Mouse (Mus musculus): ENCODE measurements around the gene Tmem243. TPM values are rescaled to one million over a fixed set of nuclear protein-coding genes. Genes with fewer than 3 reads are reported as not detected.
A peak's percentile ranks its signal among the peaks of the same experiment; 100 is the strongest.

The Tmem243 gene
- total and polyA plus RNA-seq, 3 experiments: 3.5 to 14.9 TPM; not detected in 1

DNA sequence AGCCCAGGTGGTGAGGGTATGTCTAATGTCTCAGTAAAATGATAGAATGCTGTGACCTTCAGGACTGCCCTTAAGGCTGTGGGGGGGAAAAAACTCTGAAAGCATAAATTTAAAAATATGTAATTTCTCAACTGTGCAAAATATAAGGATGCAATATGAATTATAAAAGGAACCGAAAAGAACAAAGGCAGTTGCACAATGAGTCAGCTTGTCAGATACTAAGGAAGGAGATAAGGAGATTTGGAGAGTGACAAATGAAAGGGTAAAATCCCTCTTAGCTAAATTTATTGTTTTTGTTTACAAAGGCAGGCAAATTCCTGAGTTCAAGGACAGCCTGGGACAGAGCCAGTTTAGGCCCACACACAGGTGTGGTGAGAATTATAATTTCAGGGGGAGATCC is 36.3 kb upstream of the Tmem243 start:
- DNase-seq (ENCODE audit: low read depth, low spot score): no peak
- Histone ChIP-seq H3K4me3 (ENCODE audit: control insufficient read depth in 1 of 2, insufficient read depth in 1 of 2, low read depth in 2 of 2, low read length in 2 of 2) (no peak overlapping the region), H3K9ac (ENCODE audit: control insufficient read depth, low read depth, low read length, poor library complexity, severe bottlenecking) (no peak overlapping the region), H3K36me3 (ENCODE audit: control insufficient read depth in 1 of 2, insufficient read depth in 2 of 2, low read length in 2 of 2) (no peaks in the 10 kb centered on the region), H3K9me3 (replicated peaks; ENCODE audit: insufficient read depth, low read length) (no peaks in the 10 kb centered on the region), H3K27ac (ENCODE audit: control insufficient read depth, low read depth, low read length) (no peak overlapping the region), H3K79me2 (ENCODE audit: control insufficient read depth, insufficient read depth, low read length, poor library complexity) (no peaks in the 10 kb centered on the region), H3K4me1 (ENCODE audit: control insufficient read depth in 1 of 2, insufficient read depth in 2 of 2, low read length in 2 of 2) (no peaks in the 10 kb centered on the region; a peak in 1 of 4 replicates), H3K27me3 (ENCODE audit: control insufficient read depth in 1 of 2, insufficient read depth in 2 of 2, low read length in 2 of 2) (no peaks in the 10 kb centered on the region; a peak in 3 of 4 replicates)
- no peak for TF ChIP-seq TBP (IDR thresholded peaks at IDR 0.05; ENCODE audit: low read depth, low read length)
- no peak for TF ChIP-seq MAX (IDR thresholded peaks at IDR 0.05; ENCODE audit: low read length)
- TF ChIP-seq EP300 (IDR thresholded peaks at IDR 0.05; ENCODE audit: low read depth in 1 of 2, low read length in 2 of 2): no peak
- no peak for TF ChIP-seq USF2 (IDR thresholded peaks at IDR 0.05; ENCODE audit: borderline replicate concordance in 1 of 2, insufficient read depth in 1 of 2, low read depth in 1 of 2, low read length in 2 of 2)
- no peak for TF ChIP-seq GATA1 (IDR thresholded peaks at IDR 0.05; ENCODE audit: low read depth, low read length)
- no peak for TF ChIP-seq POLR2AphosphoS5 (IDR thresholded peaks at IDR 0.05; ENCODE audit: borderline replicate concordance, low read depth, low read length)
- TF ChIP-seq ZC3H11A (IDR thresholded peaks at IDR 0.05; ENCODE audit: low read depth, low read length): no peak
- TF ChIP-seq USF1 (IDR thresholded peaks at IDR 0.05; ENCODE audit: low read depth, low read length): no peak
- no peak for TF ChIP-seq NELFE (IDR thresholded peaks at IDR 0.05; ENCODE audit: low read depth, low read length)
- no peak for TF ChIP-seq CHD2 (IDR thresholded peaks at IDR 0.05; ENCODE audit: low read length)
- no peak for TF ChIP-seq BHLHE40 (IDR thresholded peaks at IDR 0.05; ENCODE audit: borderline replicate concordance, low read depth, low read length)
- TF ChIP-seq TAL1 (IDR thresholded peaks at IDR 0.05; ENCODE audit: low read length): no peak
- TF ChIP-seq GABPA (IDR thresholded peaks at IDR 0.05; ENCODE audit: low read depth, low read length): no peak
- no peak for TF ChIP-seq ZNF384 (IDR thresholded peaks at IDR 0.05; ENCODE audit: low read depth, low read length)
- TF ChIP-seq POLR2AphosphoS2 (IDR thresholded peaks at IDR 0.05; ENCODE audit: low read length): no peak
- no peak for TF ChIP-seq CHD1 (IDR thresholded peaks at IDR 0.05; ENCODE audit: low read depth, low read length)
- TF ChIP-seq SIN3A (IDR thresholded peaks at IDR 0.05; ENCODE audit: low read length): no peak
- no peak for TF ChIP-seq MEF2A (IDR thresholded peaks at IDR 0.05; ENCODE audit: extremely low read depth, insufficient replicate concordance, low read depth, low read length, poor library complexity, severe bottlenecking)
- no peak for TF ChIP-seq MAFK (IDR thresholded peaks at IDR 0.05; ENCODE audit: borderline replicate concordance, low read depth, low read length)
- TF ChIP-seq ETS1 (IDR thresholded peaks at IDR 0.05; ENCODE audit: low read depth, low read length): no peak

DNA sequence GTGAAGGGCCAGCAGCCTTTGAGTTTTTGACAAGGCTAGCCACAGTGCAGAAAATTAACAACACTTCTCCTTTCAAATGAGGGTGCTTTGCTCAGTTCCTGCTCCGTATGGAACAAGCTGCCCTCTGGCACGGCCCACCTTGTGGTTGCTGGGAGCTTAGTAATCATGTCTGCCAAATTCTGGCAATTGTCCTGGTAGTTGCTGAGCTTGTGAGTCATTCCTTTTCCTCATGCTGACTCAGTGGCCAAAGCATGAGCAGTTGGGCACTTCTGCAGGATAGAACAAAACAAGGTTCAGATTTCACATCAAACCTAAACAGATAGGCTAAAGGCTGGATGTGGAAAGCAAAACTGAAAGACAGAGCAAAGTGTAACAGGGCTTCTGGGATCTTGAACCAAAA is 31.6 kb upstream of the Tmem243 start:
- Histone ChIP-seq H3K4me3 (ENCODE audit: control insufficient read depth in 1 of 2, insufficient read depth in 1 of 2, low read depth in 2 of 2, low read length in 2 of 2) (no peak overlapping the region), H3K4me1 (ENCODE audit: control insufficient read depth in 1 of 2, insufficient read depth in 2 of 2, low read length in 2 of 2) (no peaks in the 10 kb centered on the region; a peak in 1 of 4 replicates), H3K27ac (ENCODE audit: control insufficient read depth, low read depth, low read length) (no peak overlapping the region), H3K79me2 (ENCODE audit: control insufficient read depth, insufficient read depth, low read length, poor library complexity) (no peaks in the 10 kb centered on the region), H3K27me3 (ENCODE audit: control insufficient read depth in 1 of 2, insufficient read depth in 2 of 2, low read length in 2 of 2) (peaks cover 0 to 2% of the 10 kb centered on the region in 2 experiments; a peak in 1 of 4 replicates), H3K9ac (ENCODE audit: control insufficient read depth, low read depth, low read length, poor library complexity, severe bottlenecking) (no peak overlapping the region), H3K9me3 (replicated peaks; ENCODE audit: insufficient read depth, low read length) (no peaks in the 10 kb centered on the region), H3K36me3 (ENCODE audit: control insufficient read depth in 1 of 2, insufficient read depth in 2 of 2, low read length in 2 of 2) (no peaks in the 10 kb centered on the region)
- TF ChIP-seq RAD21 (IDR thresholded peaks at IDR 0.05; ENCODE audit: low read depth, low read length): no peak
- TF ChIP-seq EP300 (IDR thresholded peaks at IDR 0.05; ENCODE audit: low read depth in 1 of 2, low read length in 2 of 2): 0 out of 4 replicates have a peak, but pooled peaks of 1 of the 2 experiments have one; percentile 13
- TF ChIP-seq JUND (IDR thresholded peaks at IDR 0.05; ENCODE audit: low read depth, low read length): no peak
- no peak for TF ChIP-seq NELFE (IDR thresholded peaks at IDR 0.05; ENCODE audit: low read depth, low read length)
- TF ChIP-seq ZMIZ1 (IDR thresholded peaks at IDR 0.05; ENCODE audit: low read depth, low read length): no peak
- no peak for TF ChIP-seq HCFC1 (IDR thresholded peaks at IDR 0.05; ENCODE audit: low read depth, low read length)
- no peak for TF ChIP-seq BHLHE40 (IDR thresholded peaks at IDR 0.05; ENCODE audit: borderline replicate concordance, low read depth, low read length)
- TF ChIP-seq MYB (IDR thresholded peaks at IDR 0.05; ENCODE audit: low read depth, low read length): no peak
- DNase-seq (ENCODE audit: low read depth, low spot score): peak; percentile 41
